Mouse (Mus musculus) bone marrow macrophage, adult 2 months (primary cell): ENCODE measurements around the gene Mat2b.

Source experiments
- CTCF ChIP-seq: IDR thresholded peaks from 2 replicates; pipeline ENCODE4 v1.5.1; 2012; ENCODE audit warnings: low read depth, mild to moderate bottlenecking, low read length, moderate library complexity
- POLR2A ChIP-seq: IDR thresholded peaks from 2 replicates; pipeline ENCODE4 v1.6.1; 2012; ENCODE audit warnings: mild to moderate bottlenecking, low read depth, low read length, borderline replicate concordance

DNA sequence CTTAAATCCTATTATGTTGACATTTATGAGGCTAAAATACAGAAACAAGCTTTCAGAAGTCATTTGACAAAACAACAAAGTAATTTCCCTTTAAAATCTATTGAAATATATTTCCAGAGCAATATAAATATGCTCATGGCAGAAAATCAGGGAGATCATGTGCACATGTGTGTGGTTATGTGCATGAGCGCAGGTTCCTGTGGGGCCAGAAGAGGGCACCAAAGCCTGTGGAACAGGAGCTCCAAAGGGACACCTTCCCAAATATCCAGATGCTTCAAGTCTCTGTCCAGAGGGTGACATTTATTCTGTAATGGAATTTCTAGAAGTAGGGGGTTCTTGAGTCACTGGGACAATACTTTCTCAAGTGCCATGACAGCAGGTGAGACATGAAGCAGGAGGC is 17.8 kb downstream of the Mat2b start:
- TF ChIP-seq POLR2A, result no peak
- TF ChIP-seq CTCF, result peak; percentile 37; the same call in 1 of the 2 replicates
